Mouse (Mus musculus): ENCODE data around the gene 4632433K11Rik. TPM values are rescaled to one million over a fixed set of nuclear protein-coding genes. Genes with fewer than 3 reads are reported as not detected.
A peak's percentile ranks its signal among the peaks of the same experiment; 100 is the strongest.

Gene 4632433K11Rik
- polyA plus RNA-seq, 1 experiment = not detected

DNA sequence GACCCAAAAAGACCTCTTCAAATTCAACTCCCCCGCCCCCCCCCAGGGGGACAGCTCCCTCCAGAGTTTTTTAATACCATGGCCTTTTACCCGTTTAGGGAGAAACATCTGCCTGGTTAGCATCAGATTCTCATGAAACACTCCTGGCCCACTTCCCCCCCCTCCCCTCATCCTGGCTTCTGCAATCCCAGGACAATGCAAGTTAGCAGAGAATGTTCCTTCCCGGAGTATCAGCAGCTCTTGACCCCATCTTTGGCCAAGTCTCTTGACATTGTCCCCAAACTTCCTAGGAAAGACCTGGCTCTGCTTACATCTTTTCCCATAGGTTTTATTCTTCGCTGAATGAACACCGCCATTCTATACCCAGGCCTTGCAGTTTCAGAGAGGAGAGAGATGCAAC, 12.7 kb upstream of the 4632433K11Rik start:
- Histone ChIP-seq H3ac (ENCODE audit: control insufficient read depth, insufficient read length) (peak overlapping the region; percentile 92), H3K4me3 (peak overlapping the region; percentile 69), H3K79me2 (ENCODE audit: control insufficient read depth, insufficient read depth) (peaks cover 56% of the 10 kb centered on the region), H3K36me3 (ENCODE audit: control insufficient read depth, insufficient read depth) (peaks cover 10% of the 10 kb centered on the region), H3K4me2 (ENCODE audit: low read depth) (peak overlapping the region; percentile 88), H3K27me3 (ENCODE audit: control insufficient read depth, insufficient read depth, insufficient read length) (no peaks in the 10 kb centered on the region)
- no peak for TF ChIP-seq MYOD1 (IDR thresholded peaks at IDR 0.05; ENCODE audit: control insufficient read depth in 1 of 3, insufficient read length in 2 of 3, low read depth in 2 of 3)
- no peak for TF ChIP-seq E2F4 (IDR thresholded peaks at IDR 0.05; ENCODE audit: insufficient read depth)
- TF ChIP-seq REST (IDR thresholded peaks at IDR 0.05; ENCODE audit: insufficient read depth, insufficient read length) = no peak
- TF ChIP-seq MYOG (IDR thresholded peaks at IDR 0.05; ENCODE audit: control insufficient read depth in 1 of 3, insufficient read depth in 1 of 3, insufficient read length in 2 of 3, low read depth in 2 of 3) = no peak
- no peak for TF ChIP-seq TCF3 (IDR thresholded peaks at IDR 0.05; ENCODE audit: insufficient read length, low read depth)
- TF ChIP-seq POLR2AphosphoS2 (IDR thresholded peaks at IDR 0.05; ENCODE audit: insufficient read length, low read depth) = no peak

- H3K36me3 ChIP-seq (ENCODE audit: control insufficient read depth, insufficient read depth) = peaks cover 28% of the 10 kb centered on the region
- no peak overlapping the region for H3ac ChIP-seq (ENCODE audit: control insufficient read depth, insufficient read length)
- TF ChIP-seq CEBPB (IDR thresholded peaks at IDR 0.05; ENCODE audit: insufficient read depth, poor library complexity, severe bottlenecking) = no peak
- TF ChIP-seq MAX (IDR thresholded peaks at IDR 0.05; ENCODE audit: low read depth) = no peak
- TF ChIP-seq POLR2AphosphoS2 (IDR thresholded peaks at IDR 0.05; ENCODE audit: insufficient read length, low read depth) = peak; percentile 43
- no peak for TF ChIP-seq TCF12 (IDR thresholded peaks at IDR 0.05; ENCODE audit: insufficient read depth, poor library complexity, severe bottlenecking)
- no peak for TF ChIP-seq E2F4 (IDR thresholded peaks at IDR 0.05; ENCODE audit: insufficient read depth)
- TF ChIP-seq TCF3 (IDR thresholded peaks at IDR 0.05; ENCODE audit: insufficient read length, low read depth) = no peak
- H3K4me2 ChIP-seq (ENCODE audit: low read depth) = no peak overlapping the region
- no peaks in the 10 kb centered on the region for H3K27me3 ChIP-seq (ENCODE audit: control insufficient read depth, insufficient read depth, insufficient read length)
- no peak overlapping the region for H3K4me3 ChIP-seq
- peaks cover 8% of the 10 kb centered on the region for H3K79me2 ChIP-seq (ENCODE audit: control insufficient read depth, insufficient read depth)
Observed at GRCm38 (mm10) chr7:5029543-5029942, 4.4 kb upstream of the 4632433K11Rik start.

- peaks cover 7% of the 10 kb centered on the region for H3K79me2 ChIP-seq (ENCODE audit: control insufficient read depth, insufficient read depth)
- TF ChIP-seq MAX (IDR thresholded peaks at IDR 0.05; ENCODE audit: low read depth) (no peak), SRF (IDR thresholded peaks at IDR 0.05; ENCODE audit: control insufficient read depth, insufficient read length, low read depth) (no peak), POLR2A (IDR thresholded peaks at IDR 0.05; ENCODE audit: insufficient read length, low read depth) (no peak), MYOD1 (IDR thresholded peaks at IDR 0.05; ENCODE audit: control insufficient read depth in 1 of 3, insufficient read length in 2 of 3, low read depth in 2 of 3) (no peak)
- no peaks in the 10 kb centered on the region for H3K27me3 ChIP-seq (ENCODE audit: control insufficient read depth, insufficient read depth, insufficient read length)
- no peak overlapping the region for H3K4me2 ChIP-seq (ENCODE audit: low read depth)
- H3K4me3 ChIP-seq = no peak overlapping the region
- peaks cover 27% of the 10 kb centered on the region for H3K36me3 ChIP-seq (ENCODE audit: control insufficient read depth, insufficient read depth)
- no peak overlapping the region for H3ac ChIP-seq (ENCODE audit: control insufficient read depth, insufficient read length)
Observed at GRCm38 (mm10) chr7:5029946-5030345, 4.0 kb upstream of the 4632433K11Rik start.

DNA sequence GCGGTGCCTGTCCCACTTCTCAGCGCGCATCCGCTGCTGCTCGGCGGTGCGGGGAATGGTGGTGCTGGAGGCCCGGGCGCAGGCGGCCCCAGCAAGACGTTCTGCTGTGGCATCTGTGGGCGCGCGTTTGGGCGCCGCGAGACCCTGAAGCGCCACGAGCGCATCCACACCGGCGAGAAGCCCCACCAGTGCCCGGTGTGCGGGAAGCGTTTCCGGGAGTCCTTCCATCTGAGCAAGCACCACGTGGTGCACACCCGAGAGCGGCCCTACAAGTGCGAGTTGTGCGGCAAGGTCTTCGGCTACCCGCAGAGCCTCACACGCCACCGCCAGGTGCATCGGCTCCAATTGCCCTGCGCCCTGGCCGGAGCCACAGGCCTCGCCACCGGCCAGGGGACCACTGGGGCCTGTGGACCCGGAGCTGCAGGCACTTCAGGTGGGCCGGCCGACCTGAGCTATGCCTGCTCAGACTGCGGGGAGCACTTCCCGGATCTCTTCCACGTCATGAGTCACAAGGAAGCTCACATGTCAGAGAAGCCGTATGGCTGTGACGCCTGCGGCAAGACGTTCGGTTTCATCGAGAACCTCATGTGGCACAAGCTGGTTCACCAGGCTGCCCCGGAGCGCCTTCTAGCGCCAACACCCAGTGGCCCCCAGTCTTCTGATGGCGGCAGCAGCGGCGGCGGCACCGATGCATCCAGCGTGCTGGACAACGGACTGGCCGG, 3.2 kb upstream of the 4632433K11Rik start:
- Histone ChIP-seq H3K79me2 (ENCODE audit: control insufficient read depth, insufficient read depth) (peaks cover 7% of the 10 kb centered on the region), H3K36me3 (ENCODE audit: control insufficient read depth, insufficient read depth) (peaks cover 26% of the 10 kb centered on the region), H3K4me3 (no peak overlapping the region), H3ac (ENCODE audit: control insufficient read depth, insufficient read length) (no peak overlapping the region), H3K4me2 (ENCODE audit: low read depth) (no peak overlapping the region), H3K27me3 (ENCODE audit: control insufficient read depth, insufficient read depth, insufficient read length) (no peaks in the 10 kb centered on the region)
- TF ChIP-seq TCF3 (IDR thresholded peaks at IDR 0.05; ENCODE audit: insufficient read length, low read depth) = no peak
- no peak for TF ChIP-seq MAX (IDR thresholded peaks at IDR 0.05; ENCODE audit: low read depth)
- no peak for TF ChIP-seq CEBPB (IDR thresholded peaks at IDR 0.05; ENCODE audit: insufficient read depth, poor library complexity, severe bottlenecking)
- no peak for TF ChIP-seq E2F4 (IDR thresholded peaks at IDR 0.05; ENCODE audit: insufficient read depth)
- no peak for TF ChIP-seq SRF (IDR thresholded peaks at IDR 0.05; ENCODE audit: control insufficient read depth, insufficient read length, low read depth)
- TF ChIP-seq POLR2A (IDR thresholded peaks at IDR 0.05; ENCODE audit: insufficient read length, low read depth) = no peak
- no peak for TF ChIP-seq MYOG (IDR thresholded peaks at IDR 0.05; ENCODE audit: control insufficient read depth in 1 of 3, insufficient read depth in 1 of 3, insufficient read length in 2 of 3, low read depth in 2 of 3)
- TF ChIP-seq MYOD1 (IDR thresholded peaks at IDR 0.05; ENCODE audit: control insufficient read depth in 1 of 3, insufficient read length in 2 of 3, low read depth in 2 of 3) = no peak
- no peak for TF ChIP-seq USF1 (IDR thresholded peaks at IDR 0.05; ENCODE audit: low read depth)
- no peak for TF ChIP-seq TCF12 (IDR thresholded peaks at IDR 0.05; ENCODE audit: insufficient read depth, poor library complexity, severe bottlenecking)
- no peak for TF ChIP-seq REST (IDR thresholded peaks at IDR 0.05; ENCODE audit: insufficient read depth, insufficient read length)
- no peak for TF ChIP-seq POLR2AphosphoS2 (IDR thresholded peaks at IDR 0.05; ENCODE audit: insufficient read length, low read depth)

- TF ChIP-seq SRF (IDR thresholded peaks at IDR 0.05; ENCODE audit: control insufficient read depth, insufficient read length, low read depth) (no peak), POLR2AphosphoS2 (IDR thresholded peaks at IDR 0.05; ENCODE audit: insufficient read length, low read depth) (peak; percentile 52), MYOG (IDR thresholded peaks at IDR 0.05; ENCODE audit: control insufficient read depth in 1 of 3, insufficient read depth in 1 of 3, insufficient read length in 2 of 3, low read depth in 2 of 3) (no peak)
- no peak overlapping the region for H3ac ChIP-seq (ENCODE audit: control insufficient read depth, insufficient read length)
- peaks cover 25% of the 10 kb centered on the region for H3K36me3 ChIP-seq (ENCODE audit: control insufficient read depth, insufficient read depth)
- H3K27me3 ChIP-seq (ENCODE audit: control insufficient read depth, insufficient read depth, insufficient read length) = no peaks in the 10 kb centered on the region
- H3K79me2 ChIP-seq (ENCODE audit: control insufficient read depth, insufficient read depth) = no peaks in the 10 kb centered on the region
- no peak overlapping the region for H3K4me2 ChIP-seq (ENCODE audit: low read depth)
- H3K4me3 ChIP-seq = no peak overlapping the region
Observed at GRCm38 (mm10) chr7:5031496-5031895, 2.4 kb upstream of the 4632433K11Rik start.
